Mouse (Mus musculus) CH12.LX (cell line): ENCODE measurements at regions not wholly inside any gene's neighbourhood (a gene's known extent, or its start where the extent isn't known, plus 50 kb on each side); places are given as distances from the start of the nearest gene placed in this dataset.

ENCODE experiments used
- DNase-seq: peaks from one replicate; pipeline ENCODE4 v3.0.0-alpha.2; 2013; ENCODE audit errors: extremely low read depth
- H3K27ac ChIP-seq: 2 replicates; pipeline ENCODE4 v1.5.1; 2012; ENCODE audit warnings: low read depth, mild to moderate bottlenecking, control low read depth, moderate library complexity; ENCODE audit not compliant: insufficient read depth
- H3K27me3 ChIP-seq: replicated peaks from 2 replicates; pipeline ENCODE3; 2012; ENCODE audit warnings: inconsistent platforms
- H3K36me3 ChIP-seq, 2 experiments: replicated peaks in 1 of 2; 2 replicates each; pipeline versions ENCODE3 to v1.6.1; 2012; ENCODE audit warnings: inconsistent platforms in 1 of 2, low read length in 1 of 2, mild to moderate bottlenecking in 1 of 2, mixed read lengths in 1 of 2, moderate library complexity in 1 of 2; ENCODE audit not compliant: control insufficient read depth in 1 of 2, insufficient read depth in 1 of 2
- H3K4me1 ChIP-seq, 2 experiments: 2 replicates each; pipeline ENCODE4 v1.6.1; 2012; ENCODE audit warnings: inconsistent platforms in 1 of 2, moderate library complexity in 1 of 2; ENCODE audit not compliant: insufficient read depth in 2 of 2, control insufficient read depth in 1 of 2
- H3K4me2 ChIP-seq: 2 replicates; pipeline ENCODE4 v1.6.1; 2012; ENCODE audit warnings: low read depth, mild to moderate bottlenecking, control low read depth; ENCODE audit not compliant: poor library complexity, insufficient read depth, severe bottlenecking
- H3K4me3 ChIP-seq, 3 experiments: fragments of 150-350 bp in 1 of 3; sonication (generic) in 1 of 3; replicated peaks in 1 of 3; 2 replicates each; pipeline versions ENCODE3 to v1.5.1; 2011 to 2012; ENCODE audit warnings: low read depth in 2 of 3, low read length in 2 of 3, mild to moderate bottlenecking in 2 of 3, moderate library complexity in 2 of 3, control low read depth in 1 of 3, improper control_type of control experiment in 1 of 3, inconsistent platforms in 1 of 3, mixed read lengths in 1 of 3; ENCODE audit not compliant: poor library complexity in 1 of 3
- H3K79me2 ChIP-seq: replicated peaks from 2 replicates; pipeline ENCODE4 v1.6.1; 2012; ENCODE audit warnings: mild to moderate bottlenecking, moderate library complexity; ENCODE audit not compliant: control insufficient read depth, poor library complexity, insufficient read depth, severe bottlenecking; ENCODE audit errors: extremely low read depth
- H3K9ac ChIP-seq: 2 replicates; pipeline ENCODE4 v1.6.1; 2012; ENCODE audit warnings: low read depth, mild to moderate bottlenecking, control low read depth, moderate library complexity; ENCODE audit not compliant: insufficient read depth
- H3K9me3 ChIP-seq: replicated peaks from 2 replicates; pipeline ENCODE3; 2012; ENCODE audit warnings: low read length, inconsistent platforms, mixed read lengths
- BHLHE40 ChIP-seq: IDR thresholded peaks from 2 replicates; pipeline ENCODE4 v1.6.1; 2011; ENCODE audit warnings: mild to moderate bottlenecking, low read depth, low read length, improper control_type of control experiment
- CHD2 ChIP-seq: IDR thresholded peaks from 2 replicates; pipeline ENCODE4 v1.6.1; 2011; ENCODE audit warnings: low read length, improper control_type of control experiment
- E2F4 ChIP-seq: IDR thresholded peaks from 2 replicates; pipeline ENCODE4 v1.6.1; 2011; ENCODE audit warnings: low read depth, low read length, improper control_type of control experiment; ENCODE audit not compliant: insufficient replicate concordance
- ELF1 ChIP-seq: IDR thresholded peaks from 2 replicates; pipeline ENCODE4 v1.6.1; 2014; ENCODE audit warnings: low read depth, mild to moderate bottlenecking, inconsistent platforms, low read length, improper control_type of control experiment
- EP300 ChIP-seq: IDR thresholded peaks from 2 replicates; pipeline ENCODE4 v1.6.1; 2011; ENCODE audit warnings: low read length, improper control_type of control experiment
- ETS1 ChIP-seq: conservative IDR thresholded peaks from 2 replicates; pipeline ENCODE4 v1.6.1; 2012; ENCODE audit warnings: low read depth, mild to moderate bottlenecking, inconsistent platforms, low read length, improper control_type of control experiment, moderate library complexity
- KAT2A ChIP-seq: IDR thresholded peaks from 2 replicates; pipeline ENCODE4 v1.6.1; 2012; ENCODE audit warnings: low read length, improper control_type of control experiment, inconsistent platforms; ENCODE audit not compliant: insufficient replicate concordance
- MAFK ChIP-seq: IDR thresholded peaks from 2 replicates; pipeline ENCODE4 v1.6.1; 2011; ENCODE audit warnings: low read length, improper control_type of control experiment; ENCODE audit not compliant: insufficient replicate concordance
- MEF2A ChIP-seq: IDR thresholded peaks from 2 replicates; pipeline ENCODE4 v1.6.1; 2014; ENCODE audit warnings: low read depth, mild to moderate bottlenecking, inconsistent platforms, low read length, improper control_type of control experiment, borderline replicate concordance
- PAX5 ChIP-seq: IDR thresholded peaks from 2 replicates; pipeline ENCODE4 v1.6.1; 2012; ENCODE audit warnings: low read length, inconsistent platforms, mixed read lengths
- POLR2A ChIP-seq: IDR thresholded peaks from 2 replicates; pipeline ENCODE4 v1.6.1; 2011; ENCODE audit warnings: low read depth, mild to moderate bottlenecking, improper control_type of control experiment, low read length
- RCOR1 ChIP-seq: conservative IDR thresholded peaks from 2 replicates; pipeline ENCODE4 v1.6.1; 2012; ENCODE audit warnings: low read depth, mild to moderate bottlenecking, inconsistent platforms, low read length, improper control_type of control experiment
- USF1 ChIP-seq: IDR thresholded peaks from 2 replicates; pipeline ENCODE4 v1.6.1; 2014; ENCODE audit warnings: low read depth, mild to moderate bottlenecking, inconsistent platforms, low read length, improper control_type of control experiment
- ZC3H11A ChIP-seq: IDR thresholded peaks from 2 replicates; pipeline ENCODE4 v1.6.1; 2012; ENCODE audit warnings: low read depth, mild to moderate bottlenecking, inconsistent platforms, low read length, improper control_type of control experiment
- ZKSCAN1 ChIP-seq: IDR thresholded peaks from 2 replicates; pipeline ENCODE4 v1.6.1; 2012; ENCODE audit warnings: low read depth, inconsistent platforms, low read length, improper control_type of control experiment, borderline replicate concordance
- ZMIZ1 ChIP-seq: IDR thresholded peaks from 2 replicates; pipeline ENCODE4 v1.6.1; 2012; ENCODE audit warnings: low read depth, mild to moderate bottlenecking, inconsistent platforms, low read length, improper control_type of control experiment
- ZNF384 ChIP-seq: IDR thresholded peaks from 2 replicates; pipeline ENCODE4 v1.6.1; 2012; ENCODE audit warnings: low read depth, low read length, improper control_type of control experiment, inconsistent platforms
- dilution Hi-C: fragments of 300-500 bp; cut with MboI; formaldehyde crosslinking; loops from 2 replicates; pipeline ENCODE4 v1.14.3; 2020; ENCODE audit warnings: low sequenced_read_pairs; ENCODE audit not compliant: extremely low pct_unique_long_range_greater_than_20kb, extremely low pct_ligation_motif_present
- in situ Hi-C: fragments of 300-500 bp; cut with MboI; formaldehyde crosslinking; loops from 3 replicates; pipeline ENCODE4 v1.14.3; 2019; ENCODE audit warnings: low sequenced_read_pairs, low pct_ligation_motif_present, low pct_unique_long_range_greater_than_20kb, mixed read lengths

DNA sequence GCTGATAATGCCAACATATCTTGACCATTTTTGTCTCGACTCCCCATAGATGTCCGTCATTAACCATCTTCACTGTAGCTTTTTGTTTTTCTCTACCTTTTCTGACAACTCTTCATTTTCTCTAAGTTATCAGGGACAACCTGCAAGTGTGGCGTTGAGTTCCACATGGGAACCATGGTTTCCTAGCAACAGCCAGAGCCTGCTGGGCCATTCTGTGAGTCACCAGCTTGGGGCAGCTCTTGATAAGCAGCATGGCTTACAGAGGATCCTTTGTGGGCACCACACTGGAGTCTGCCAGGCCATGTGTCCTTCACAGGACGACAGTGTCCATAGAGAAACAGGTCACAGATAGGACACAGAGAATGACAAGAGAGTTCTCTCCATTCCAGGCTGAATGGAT, 94.3 kb upstream of the Gm6657 start:
- Histone ChIP-seq H3K9ac (no peak overlapping the region), H3K9me3 (no peaks in the 10 kb centered on the region), H3K79me2 (no peaks in the 10 kb centered on the region), H3K4me1 (no peaks in the 10 kb centered on the region), H3K36me3 (no peaks in the 10 kb centered on the region), H3K4me3 (no peak overlapping the region), H3K27me3 (no peaks in the 10 kb centered on the region), H3K4me2 (no peak overlapping the region), H3K27ac (no peak overlapping the region)
- DNase-seq: no peak
- in situ Hi-C loops (no loop called here), dilution Hi-C loops (no loop called here)
- TF ChIP-seq USF1 (no peak), EP300 (no peak), CHD2 (no peak), ZKSCAN1 (no peak), ZMIZ1 (no peak), E2F4 (no peak), ETS1 (no peak)

DNA sequence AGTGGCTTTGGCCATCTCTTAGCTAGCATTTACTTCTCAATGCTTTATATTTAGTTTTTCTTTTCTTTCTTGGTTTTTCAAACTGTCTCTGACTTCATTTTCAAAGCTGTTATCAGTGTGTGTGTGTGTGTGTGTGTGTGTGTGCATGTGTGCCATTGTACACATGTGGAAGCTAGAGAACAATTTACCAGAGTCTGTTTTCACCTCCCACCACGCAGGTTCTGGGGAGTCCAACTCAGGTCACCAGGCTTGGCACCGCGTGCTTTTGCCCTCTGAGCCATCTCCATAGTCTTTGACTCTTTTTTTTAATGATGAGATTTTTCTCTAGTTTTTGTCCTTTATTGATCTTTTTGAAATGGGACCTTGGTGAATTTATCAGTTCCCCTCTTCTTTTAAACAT, 93.3 kb upstream of the Gm6657 start:
- H3K4me2 ChIP-seq: no peak overlapping the region
- no peak for DNase-seq
- in situ Hi-C loops (no loop called here), dilution Hi-C loops (no loop called here)
- no peak overlapping the region for H3K9ac ChIP-seq
- H3K36me3 ChIP-seq: no peaks in the 10 kb centered on the region
- H3K27ac ChIP-seq: no peak overlapping the region
- no peaks in the 10 kb centered on the region for H3K4me1 ChIP-seq
- no peaks in the 10 kb centered on the region for H3K79me2 ChIP-seq
- no peak overlapping the region for H3K4me3 ChIP-seq
- H3K9me3 ChIP-seq: no peaks in the 10 kb centered on the region
- H3K27me3 ChIP-seq: no peaks in the 10 kb centered on the region
- TF ChIP-seq ZKSCAN1: no peak
- TF ChIP-seq ZC3H11A: no peak
- TF ChIP-seq ELF1: no peak
- TF ChIP-seq BHLHE40: no peak
- TF ChIP-seq RCOR1: no peak
- TF ChIP-seq PAX5: no peak
- TF ChIP-seq POLR2A: no peak
- no peak for TF ChIP-seq MAFK
- TF ChIP-seq MEF2A: no peak

DNA sequence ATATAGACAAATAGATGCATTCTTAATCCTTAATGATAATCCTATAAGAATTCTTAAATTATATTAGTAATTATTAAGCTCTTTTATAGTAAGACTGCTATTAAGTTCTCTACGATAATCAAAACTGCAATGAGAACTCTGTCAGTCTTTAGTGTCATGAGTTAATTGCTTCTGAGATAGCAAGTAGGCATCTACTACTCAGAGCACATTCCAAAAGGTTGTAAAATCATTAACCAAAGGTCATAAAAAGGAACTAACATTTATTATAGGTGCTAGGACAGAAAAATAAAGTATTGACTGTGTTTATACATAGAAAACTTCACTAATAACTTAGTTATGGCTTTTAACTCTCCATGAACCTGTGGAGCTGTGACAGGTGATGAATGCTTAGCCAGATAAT, 84.1 kb upstream of the Gm6657 start:
- Histone ChIP-seq H3K27ac (no peak overlapping the region), H3K79me2 (no peaks in the 10 kb centered on the region), H3K9ac (no peak overlapping the region), H3K36me3 (no peaks in the 10 kb centered on the region), H3K27me3 (no peaks in the 10 kb centered on the region), H3K4me1 (no peaks in the 10 kb centered on the region), H3K4me2 (no peak overlapping the region), H3K4me3 (no peak overlapping the region), H3K9me3 (no peaks in the 10 kb centered on the region)
- dilution Hi-C loops (no loop called here), in situ Hi-C loops (no loop called here)
- DNase-seq: no peak
- TF ChIP-seq ZMIZ1 (no peak), MEF2A (no peak), ZNF384 (no peak), USF1 (no peak), KAT2A (no peak)
